Mouse (Mus musculus) cerebellum, adult 9-10 months (tissue): ENCODE measurements around the gene Akr1b10.
"Not testable (repeated sequence)": the region's sequence is repeated elsewhere in the genome, so short reads cannot be mapped to it uniquely, and the experiment has no call there.

Source experiments
- DNase-seq: peaks from one replicate; pipeline ENCODE4 v3.0.0; 2022

Akr1b10 gene

GRCm38 (mm10) chr6:34384110-34384661, at the start of gene Akr1b10:
Gene Akr1b10, plus strand, starts transcription at chr6:34384218.
- peak; percentile 77 for DNase-seq

- no peak for DNase-seq
Observed at GRCm38 (mm10) chr6:34334673-34335072, 49.3 kb upstream of the Akr1b10 start.

DNA sequence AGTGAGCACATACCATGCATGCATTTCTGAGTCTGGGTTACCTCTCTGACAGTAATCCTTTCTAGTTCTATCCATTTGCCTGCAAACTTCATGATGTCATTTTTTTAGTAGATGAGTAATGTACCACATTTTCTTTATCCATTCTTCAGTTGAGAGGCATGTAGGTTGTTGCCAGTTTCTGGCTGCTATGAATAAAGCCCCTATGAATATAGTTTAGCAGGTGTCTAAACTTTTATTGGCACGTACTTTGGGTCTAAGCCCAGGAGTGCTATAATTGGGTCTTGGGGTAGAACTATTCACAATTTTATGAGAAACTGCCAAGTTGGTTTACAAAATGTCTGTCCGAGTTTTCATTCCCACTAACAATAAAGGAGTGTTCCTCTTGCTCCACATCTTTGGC, 46.2 kb upstream of the Akr1b10 start:
- no peak for DNase-seq

- DNase-seq, result no peak
Observed at GRCm38 (mm10) chr6:34341991-34342390, 42.0 kb upstream of the Akr1b10 start.

GRCm38 (mm10) chr6:34342476-34342875, 41.5 kb upstream of the Akr1b10 start:
- no peak for DNase-seq

DNA sequence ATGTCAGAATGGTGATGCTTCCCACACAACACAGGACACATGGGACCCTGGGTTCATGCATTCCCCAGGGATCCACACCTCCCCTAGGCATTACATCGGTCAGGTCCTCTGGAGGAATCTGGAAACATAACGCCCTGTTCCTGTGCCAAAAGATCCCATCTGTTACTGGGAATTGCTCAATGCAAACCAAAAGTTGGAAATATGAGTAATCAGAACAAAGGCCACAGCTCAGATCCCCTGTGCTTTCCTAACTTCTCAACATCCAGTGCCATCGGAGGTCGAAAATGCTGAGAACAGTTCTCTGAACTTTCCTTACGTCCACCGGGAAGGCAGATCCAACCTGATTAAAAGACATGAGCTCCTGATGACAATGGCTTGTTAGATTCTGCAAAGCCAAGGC, 40.6 kb upstream of the Akr1b10 start:
- DNase-seq, result no peak

GRCm38 (mm10) chr6:34344135-34344850, 39.7 kb upstream of the Akr1b10 start:
- no peak for DNase-seq

DNA sequence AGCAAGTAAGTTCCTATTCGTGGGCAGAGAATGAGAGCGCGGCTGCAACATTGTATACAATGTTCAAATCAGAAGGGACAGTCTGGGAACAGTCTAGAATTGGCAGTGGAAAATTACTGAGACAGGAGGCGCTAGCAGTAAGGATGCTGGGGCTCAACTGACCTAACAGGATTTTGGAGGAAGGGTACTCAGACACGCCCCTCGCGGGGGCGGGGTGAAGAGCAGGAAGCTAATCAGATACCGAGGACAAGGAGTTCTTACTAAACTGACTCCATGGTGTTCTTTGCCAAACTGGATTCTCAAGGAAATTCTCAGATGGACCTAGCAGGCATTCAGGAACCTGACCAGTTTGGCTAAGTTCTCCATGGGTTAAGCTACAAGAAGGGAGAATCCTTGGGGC, 39.1 kb upstream of the Akr1b10 start:
- no peak for DNase-seq

- peak; percentile 42 for DNase-seq
Observed at GRCm38 (mm10) chr6:34346096-34346898, 37.7 kb upstream of the Akr1b10 start.

DNA sequence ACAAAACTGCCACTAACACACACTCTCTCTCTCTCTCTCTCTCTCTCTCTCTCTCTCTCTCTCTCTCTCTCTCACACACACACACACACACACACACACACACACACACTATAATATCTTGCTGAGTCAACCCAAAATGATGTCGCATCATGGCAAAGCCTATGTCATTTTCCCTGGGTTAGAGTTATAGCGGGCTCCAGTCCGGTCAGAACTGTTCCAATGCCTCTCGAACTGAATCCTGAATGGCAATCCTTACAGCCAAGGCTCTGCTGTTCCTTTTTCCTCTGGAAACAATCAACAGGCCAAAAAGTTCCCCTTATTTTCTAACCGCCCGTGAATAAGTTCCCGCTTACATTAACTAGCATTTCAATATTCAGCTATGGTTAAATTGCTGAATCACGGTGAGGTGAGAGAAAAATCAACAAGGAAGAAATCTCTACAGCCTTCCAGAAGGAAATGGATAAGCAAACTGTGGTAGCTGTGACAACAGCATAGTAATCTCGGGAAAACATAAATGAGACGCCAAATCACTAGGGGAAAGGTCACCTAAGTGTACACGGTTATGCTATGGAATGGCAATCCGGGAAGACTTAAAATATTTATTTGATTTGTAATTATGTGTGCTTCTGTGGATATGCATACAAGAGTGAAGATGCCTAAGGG, 33.9 kb upstream of the Akr1b10 start:
- DNase-seq, result no peak

DNA sequence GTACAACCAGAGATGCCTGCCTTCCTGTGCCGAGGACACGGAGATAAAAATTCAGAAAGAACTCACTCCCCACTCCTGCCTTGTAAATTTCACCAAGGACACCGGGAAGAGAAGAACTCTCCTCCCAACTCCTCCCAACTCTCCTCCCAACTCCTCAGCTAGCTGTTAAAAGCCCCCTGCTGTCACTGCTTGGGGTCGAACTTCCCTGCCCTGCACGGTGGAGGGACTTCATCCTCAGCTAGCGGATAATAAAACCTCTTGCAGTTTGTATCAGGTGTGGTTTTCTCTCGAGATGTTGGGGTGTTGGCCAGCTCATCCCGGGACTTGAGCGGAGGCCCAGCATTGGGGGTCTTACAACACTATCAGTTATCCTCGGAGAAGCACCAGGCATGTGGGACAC, 32.5 kb upstream of the Akr1b10 start:
- DNase-seq, result not testable (repeated sequence)

- DNase-seq, result no peak
Observed at GRCm38 (mm10) chr6:34352401-34352800, 31.6 kb upstream of the Akr1b10 start.

DNA sequence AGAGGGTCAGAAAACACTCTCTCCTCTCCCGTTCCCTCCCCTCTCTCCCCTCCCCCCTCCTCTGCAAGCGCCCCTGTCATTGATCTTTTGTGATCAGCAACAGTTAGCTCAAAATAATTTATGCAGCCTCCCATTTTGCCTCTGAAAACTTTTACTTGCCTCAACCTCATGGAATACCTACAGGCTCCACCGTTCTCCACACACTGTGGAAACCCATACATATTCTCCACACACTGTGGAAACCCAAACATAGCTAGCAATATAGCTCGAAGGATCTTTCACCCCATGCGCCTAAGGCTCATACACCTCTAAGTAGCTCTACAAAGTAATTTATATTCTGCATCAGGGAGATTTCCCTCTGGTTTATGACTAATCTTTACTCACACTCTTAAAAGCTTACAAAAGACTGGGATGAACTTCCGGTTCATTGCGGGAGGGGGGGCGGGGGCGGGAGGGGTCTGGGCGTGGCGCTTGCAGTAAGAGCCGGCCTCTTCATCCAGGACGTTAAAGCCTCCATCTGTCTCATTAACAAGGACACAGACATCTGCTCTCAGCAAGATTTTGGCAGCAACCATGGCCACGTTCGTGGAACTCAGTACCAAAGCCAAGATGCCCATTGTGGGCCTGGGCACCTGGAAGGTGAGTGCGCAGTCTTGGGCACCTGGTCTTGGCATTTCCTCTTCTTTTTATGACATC, 30.2 kb upstream of the Akr1b10 start, which contains the start of gene Akr1b8:
Gene Akr1b8 (plus strand): TSS at position 462 of the 696 bp plus-strand sequence.
- DNase-seq, result peak; percentile 86

DNA sequence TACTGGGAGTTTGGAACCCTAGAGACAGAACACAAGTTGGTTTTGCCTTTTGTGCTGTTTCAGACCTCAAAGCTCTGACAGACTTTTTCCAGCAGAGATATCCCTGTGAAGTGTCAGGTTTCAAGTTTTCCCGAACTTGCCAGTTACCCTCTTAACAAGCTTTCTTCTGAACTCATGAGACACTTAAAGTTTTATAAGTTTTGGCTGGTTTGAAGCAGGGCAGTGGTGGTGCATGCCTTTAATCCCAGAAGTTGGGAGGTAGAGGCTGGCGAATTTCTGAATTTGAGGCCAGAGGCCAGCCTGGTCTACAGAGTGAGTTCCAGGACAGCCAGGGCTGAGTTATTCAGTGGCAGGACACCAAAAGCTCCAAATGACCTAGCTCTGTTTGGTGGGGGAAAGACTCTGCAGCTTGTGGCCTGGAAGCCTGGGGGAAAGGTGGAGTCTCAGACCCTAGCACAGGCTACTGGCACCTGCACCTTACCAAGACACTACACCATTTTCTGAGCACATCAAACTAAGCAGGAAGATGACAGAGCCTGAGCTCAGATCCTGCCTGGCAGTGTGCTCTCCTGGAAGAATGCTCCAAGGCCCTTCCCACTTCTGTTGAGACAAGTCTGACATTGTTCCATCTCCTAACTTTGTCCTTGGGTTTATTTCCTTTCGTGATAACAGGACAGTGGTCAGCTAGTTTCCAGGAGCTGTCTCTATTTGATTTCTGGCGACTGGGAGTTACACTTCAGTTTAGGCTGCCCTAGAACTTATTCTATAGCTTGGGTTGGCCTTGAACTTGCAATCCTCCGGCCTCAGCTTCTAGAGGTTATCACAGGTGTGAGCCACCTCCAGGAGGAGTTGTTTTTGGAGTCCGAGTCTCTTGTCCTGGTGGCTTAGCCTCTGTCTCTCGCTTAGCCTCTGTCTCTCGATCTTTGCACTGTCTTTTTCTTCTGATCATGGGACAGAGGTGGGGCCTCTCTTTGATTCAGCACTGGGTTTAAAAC, 29.4 kb upstream of the Akr1b10 start:
- no peak for DNase-seq

DNA sequence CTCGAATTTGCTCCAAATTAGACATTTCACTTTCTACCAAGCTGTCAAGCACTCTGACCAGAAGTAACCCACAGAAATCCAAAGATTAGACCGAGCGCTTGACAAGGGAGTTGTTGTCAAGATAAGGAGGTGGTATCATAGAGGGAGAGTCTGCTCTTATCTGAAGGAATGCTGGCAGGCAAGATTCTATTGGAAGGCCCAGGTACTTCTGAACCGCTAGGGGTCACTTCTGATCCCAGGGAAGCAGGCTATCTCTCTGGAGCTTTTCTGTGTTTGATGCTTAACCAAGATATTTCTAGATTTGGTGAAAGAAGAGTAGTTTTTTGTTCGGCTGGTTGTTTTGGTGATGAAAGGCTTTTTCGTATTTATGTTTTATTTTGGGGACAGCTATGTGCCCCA, 28.7 kb upstream of the Akr1b10 start:
- DNase-seq, result no peak

DNA sequence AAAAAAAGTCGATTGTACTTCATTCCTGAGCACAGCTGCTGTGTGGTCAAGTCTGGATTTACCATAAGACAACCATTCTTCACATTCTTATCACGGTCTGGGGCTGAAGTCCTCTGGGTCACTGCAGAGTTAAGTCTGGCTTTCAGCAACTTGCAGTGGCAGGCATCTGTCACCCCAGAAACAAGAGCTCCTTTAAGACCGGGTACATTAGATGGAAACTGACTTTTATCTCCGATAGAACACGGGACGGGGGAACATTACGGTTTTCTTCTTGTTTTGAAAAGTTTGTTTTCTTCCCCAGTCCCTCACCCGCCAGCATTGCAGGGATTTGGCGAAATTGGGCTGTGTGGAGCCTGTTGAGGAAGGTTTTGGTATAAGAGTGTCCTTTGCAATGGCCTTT, 28.2 kb upstream of the Akr1b10 start:
- DNase-seq, result no peak

DNA sequence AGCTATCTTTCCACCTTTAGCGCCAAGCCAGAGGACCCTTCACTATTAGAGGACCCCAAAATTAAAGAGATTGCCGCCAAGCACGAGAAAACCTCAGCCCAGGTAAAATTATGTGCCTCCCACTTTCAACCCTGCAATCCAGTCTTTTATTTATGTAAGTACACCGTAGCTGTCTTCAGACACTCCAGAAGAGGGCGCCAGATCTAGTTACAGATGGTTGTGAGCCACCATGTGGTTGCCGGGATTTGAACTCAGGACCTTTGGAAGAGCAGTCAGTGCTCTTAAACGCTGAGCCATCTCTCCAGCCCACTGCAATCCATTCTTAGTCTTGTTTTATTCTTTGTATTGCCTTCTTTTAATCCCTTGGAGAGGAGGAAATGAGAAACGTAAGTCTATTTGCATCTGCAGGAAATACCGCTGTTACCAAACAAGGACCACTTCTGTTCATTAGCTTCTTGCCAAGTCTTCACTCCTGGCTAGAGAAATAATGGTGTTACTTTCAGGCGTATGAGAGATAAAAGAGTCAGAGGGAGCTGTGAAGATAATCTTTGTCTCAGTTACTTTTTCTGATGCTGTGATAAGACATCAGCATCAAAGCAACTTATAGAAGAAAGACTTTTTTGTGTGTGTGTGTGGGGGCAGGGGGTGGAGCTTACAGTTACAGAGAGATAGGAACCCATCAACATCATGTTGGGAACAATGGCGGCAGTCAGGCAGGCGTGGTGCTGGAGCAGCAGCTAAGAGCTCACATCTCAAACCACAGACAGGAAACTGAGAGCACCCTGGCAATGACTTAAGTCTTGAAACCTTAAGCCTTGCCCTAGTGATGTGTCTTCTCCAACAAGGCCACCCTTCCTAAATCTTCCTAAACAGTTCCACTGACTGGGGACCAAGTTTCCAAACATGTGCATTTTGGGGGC, 19.5 kb upstream of the Akr1b10 start:
- no peak for DNase-seq

- DNase-seq, result no peak
Observed at GRCm38 (mm10) chr6:34367998-34368397, 16.0 kb upstream of the Akr1b10 start.

DNA sequence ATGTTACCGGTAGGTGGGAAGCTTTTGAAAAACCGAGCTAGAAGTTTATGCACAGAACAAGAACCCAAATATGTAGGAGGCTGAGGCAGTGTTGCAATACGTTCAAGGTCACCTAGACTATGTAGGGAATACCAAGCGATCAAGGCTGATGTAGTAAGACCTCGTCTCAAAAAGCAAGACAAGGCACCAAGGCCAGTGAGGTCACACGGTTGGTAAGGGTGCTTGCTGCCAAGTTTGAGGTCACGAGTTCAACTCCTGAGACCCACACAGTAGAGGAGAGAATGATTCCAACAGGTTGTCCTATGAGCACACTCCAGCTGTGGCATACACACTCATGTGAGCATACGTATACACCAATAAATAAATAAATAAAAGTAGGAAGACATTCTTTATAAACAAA, 13.9 kb upstream of the Akr1b10 start:
- no peak for DNase-seq

GRCm38 (mm10) chr6:34371700-34372351, 12.2 kb upstream of the Akr1b10 start:
- peak; percentile 84 for DNase-seq
